Mouse (Mus musculus) adrenal gland, postnatal 4 days (tissue): ENCODE measurements around the gene F9. TPM values are rescaled to one million over a fixed set of nuclear protein-coding genes. Genes with fewer than 3 reads are reported as not detected.
"Not testable (repeated sequence)": the region's sequence is repeated elsewhere in the genome, so short reads cannot be mapped to it uniquely, and the experiment has no call there.

ENCODE experiments used
- DNase-seq, 2 experiments: peaks; one replicate each; pipeline ENCODE4 v3.0.0; 2021 to 2022; ENCODE audit warnings: low spot score in 2 of 2, mixed read lengths in 2 of 2
- long read RNA-seq, 2 experiments: library from polyadenylated mRNA; stranded (forward); transcript quantifications; one replicate each; pipeline ENCODE4 v2.0.0; 2021
- total RNA-seq, 2 experiments: library from RNA; stranded (reverse); gene quantifications; 2 replicates each; pipeline ENCODE4 v1.2.3; 2021

The F9 gene
- 1 to 10 TPM in 1 of 2 experiments, not detected in 1; 4.2 TPM for total RNA-seq
- long read RNA-seq, experiment 1 = 0 reads
- long read RNA-seq, experiment 2 = 0 reads

GRCm38 (mm10) chrX:59999221-60000083 lies at the start of gene F9:
F9 (plus strand) TSS chrX:59999464.
- DNase-seq = no peak

- not testable (repeated sequence) for DNase-seq
These were observed 29.5 kb upstream of the F9 start for GRCm38 (mm10) chrX:59969767-59970166.

- no peak for DNase-seq
These were observed 800 bp downstream of the F9 start for GRCm38 (mm10) chrX:60000084-60000443.

GRCm38 (mm10) chrX:60001461-60001860 lies 2.2 kb downstream of the F9 start:
- no peak for DNase-seq

GRCm38 (mm10) chrX:60013084-60013676 lies 13.9 kb downstream of the F9 start:
- no peak for DNase-seq

- no peak for DNase-seq
These were observed 15.3 kb downstream of the F9 start for GRCm38 (mm10) chrX:60014588-60014987.

GRCm38 (mm10) chrX:60021007-60021406 lies 21.7 kb downstream of the F9 start:
- DNase-seq = no peak

- no peak for DNase-seq
These were observed 22.3 kb downstream of the F9 start for GRCm38 (mm10) chrX:60021595-60021994.

- no peak for DNase-seq
These were observed 27.4 kb downstream of the F9 start for GRCm38 (mm10) chrX:60026654-60027053.

GRCm38 (mm10) chrX:60054745-60055144 lies 55.5 kb downstream of the F9 start:
- DNase-seq = no peak

- no peak for DNase-seq
These were observed 55.9 kb downstream of the F9 start for GRCm38 (mm10) chrX:60055185-60055584.

GRCm38 (mm10) chrX:60075359-60075758 lies 76.1 kb downstream of the F9 start:
- no peak for DNase-seq

Other genes starting within 250 kb of the F9 start
- under 1 TPM; 0.20 to 0.25 TPM for gene Mcf2, start 179.6 kb downstream of the F9 start, total RNA-seq